Mouse (Mus musculus): ENCODE measurements at regions not wholly inside any gene's neighbourhood (a gene's known extent, or its start where the extent isn't known, plus 50 kb on each side); places are given as distances from the start of the nearest gene placed in this dataset.

DNA sequence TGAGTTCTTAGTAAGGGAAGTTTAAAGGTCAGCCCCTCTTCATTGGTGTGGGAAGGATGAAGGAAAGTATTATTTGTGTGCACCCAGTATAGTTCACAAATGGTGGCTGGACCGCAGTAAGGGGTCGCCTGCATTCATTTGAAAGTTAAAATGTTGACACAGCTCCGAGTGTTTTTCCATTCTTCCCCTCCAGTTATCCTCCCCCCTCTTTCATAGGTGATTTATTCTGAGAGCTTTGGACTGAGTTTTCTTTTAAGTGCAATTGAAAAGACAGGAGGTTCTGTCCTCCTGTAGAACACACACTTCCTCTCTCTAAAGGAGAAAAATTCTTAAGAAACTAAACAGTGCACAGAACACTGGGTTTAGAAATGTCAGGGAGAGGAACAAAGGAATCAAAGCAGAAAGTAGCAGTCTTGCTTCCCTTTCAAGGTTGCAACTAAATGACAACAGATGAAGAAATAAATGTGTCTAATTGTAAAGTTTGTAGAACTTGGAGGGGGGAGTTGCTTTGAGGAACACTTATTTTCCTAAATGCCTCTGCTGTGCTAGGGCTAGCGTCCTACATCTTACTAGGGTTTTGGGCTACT is 195.8 kb upstream of the Cited2 start:
- TF ChIP-seq CTCF (IDR thresholded peaks at IDR 0.05; ENCODE audit: low read depth) (no peak), EP300 (IDR thresholded peaks at IDR 0.05; ENCODE audit: low read depth) (no peak)

Measured in liver, embryonic 14.5 days (tissue).